Mouse (Mus musculus): ENCODE results near the gene Iqch. TPM values are rescaled to one million over a fixed set of nuclear protein-coding genes. Genes with fewer than 3 reads are reported as not detected.

Iqch gene
- polyA plus RNA-seq, 1 experiment from 2014 or later, result 0.09 TPM

DNA sequence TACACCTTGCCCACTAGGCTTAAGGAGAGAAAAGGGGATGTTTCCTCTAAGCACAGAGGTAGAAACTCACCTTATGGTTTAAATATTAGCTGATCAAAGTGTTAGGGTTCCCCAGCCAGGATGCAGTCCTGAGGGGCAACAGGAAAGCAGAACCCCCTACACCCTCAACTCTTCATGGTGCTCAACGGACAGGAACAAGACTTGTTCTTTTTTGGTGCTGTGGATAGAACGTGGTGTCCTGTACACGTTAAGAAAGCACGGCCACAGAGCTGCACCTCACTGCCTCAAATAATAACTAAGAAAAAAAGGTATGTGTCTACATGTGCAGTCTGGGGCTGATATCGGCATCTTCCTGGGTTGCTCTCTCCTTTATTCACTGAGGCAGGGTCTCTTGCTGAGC is 53.3 kb downstream of the Iqch start:
- Histone ChIP-seq H3K4me1 (ENCODE audit: insufficient read depth) (no peaks in the 10 kb centered on the region), H3K4me2 (ENCODE audit: low read depth, low read length) (no peak overlapping the region), H3K9me3 (ENCODE audit: low read length) (no peaks in the 10 kb centered on the region), H3K27me3 (ENCODE audit: insufficient read depth, low read length) (no peaks in the 10 kb centered on the region), H3K9ac (replicated peaks) (no peak overlapping the region), H3K36me3 (replicated peaks; ENCODE audit: insufficient read depth, low read length) (no peaks in the 10 kb centered on the region), H3K27ac (ENCODE audit: low read depth) (no peak overlapping the region), H3K4me3 (ENCODE audit: low read depth, low read length) (no peak overlapping the region)
- DNase-seq, result no peak
- 73% methylated on average over 5 of the region's 5 CpGs for WGBS (ENCODE audit: insufficient replicate concordance)
- no peak for ATAC-seq
- TF ChIP-seq EP300 (IDR thresholded peaks at IDR 0.05; ENCODE audit: low read depth) (no peak), CTCF (IDR thresholded peaks at IDR 0.05; ENCODE audit: low read depth) (no peak)

DNA sequence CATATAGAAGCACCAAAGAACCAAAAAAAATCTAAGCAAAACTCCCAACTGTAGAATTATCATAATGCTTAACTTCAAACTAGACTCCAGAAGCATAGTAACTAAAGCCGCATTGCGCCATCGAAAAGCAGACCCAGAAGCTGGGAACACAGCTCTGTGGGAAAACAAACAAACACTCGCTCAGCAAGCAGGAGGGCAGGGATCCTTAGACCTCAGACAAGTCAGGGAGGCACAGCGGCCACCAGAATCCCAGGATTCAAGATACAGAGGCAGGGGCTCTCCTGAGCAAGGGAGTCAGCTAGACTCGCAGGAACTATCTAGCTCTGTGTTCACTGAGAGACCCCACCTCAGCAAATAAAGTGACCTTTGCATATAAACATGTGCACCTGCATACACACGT is 60.4 kb downstream of the Iqch start:
- TF ChIP-seq EP300 (IDR thresholded peaks at IDR 0.05; ENCODE audit: low read depth) (no peak), CTCF (IDR thresholded peaks at IDR 0.05; ENCODE audit: low read depth) (no peak)
- Histone ChIP-seq H3K9ac (replicated peaks) (no peak overlapping the region), H3K36me3 (replicated peaks; ENCODE audit: insufficient read depth, low read length) (no peaks in the 10 kb centered on the region), H3K4me2 (ENCODE audit: low read depth, low read length) (no peak overlapping the region), H3K4me1 (ENCODE audit: insufficient read depth) (peaks cover 6% of the 10 kb centered on the region), H3K4me3 (ENCODE audit: low read depth, low read length) (no peak overlapping the region), H3K27ac (ENCODE audit: low read depth) (peak overlapping the region; percentile 60; the same call in 1 of the 2 replicates), H3K27me3 (ENCODE audit: insufficient read depth, low read length) (no peaks in the 10 kb centered on the region), H3K9me3 (ENCODE audit: low read length) (no peaks in the 10 kb centered on the region)
- peak; percentile 37 for DNase-seq
- peak; percentile 76 for ATAC-seq
- WGBS (ENCODE audit: insufficient replicate concordance), result 63% methylated on average over 7 of the region's 7 CpGs

DNA sequence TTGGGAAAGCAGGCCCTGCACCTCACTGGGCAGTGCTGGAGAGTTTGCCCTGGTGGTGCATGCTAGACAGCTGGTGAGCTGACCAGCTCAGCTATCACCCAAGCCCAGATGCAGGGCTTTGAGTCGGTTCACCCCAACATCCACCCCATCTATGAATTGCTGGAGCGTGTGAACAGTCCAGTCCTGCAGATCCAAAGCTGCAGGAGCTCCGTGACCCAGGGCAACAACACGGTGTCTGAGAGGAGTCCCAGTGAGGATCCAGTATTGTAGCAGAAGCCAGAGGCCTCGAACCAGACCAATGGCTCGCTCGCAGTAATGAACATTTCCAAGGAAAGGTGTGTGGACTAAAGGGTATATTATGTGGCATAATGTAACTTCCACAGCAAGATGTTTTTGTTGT is 61.0 kb downstream of the Iqch start:
- H3K36me3 ChIP-seq (replicated peaks; ENCODE audit: insufficient read depth, low read length), result no peaks in the 10 kb centered on the region
- WGBS (ENCODE audit: insufficient replicate concordance), result 78% methylated on average over 7 of the region's 7 CpGs
- no peaks in the 10 kb centered on the region for H3K27me3 ChIP-seq (ENCODE audit: insufficient read depth, low read length)
- ATAC-seq (no peak), DNase-seq (no peak)
- no peak overlapping the region for H3K27ac ChIP-seq (ENCODE audit: low read depth)
- H3K4me2 ChIP-seq (ENCODE audit: low read depth, low read length), result no peak overlapping the region
- H3K4me1 ChIP-seq (ENCODE audit: insufficient read depth), result peaks cover 6% of the 10 kb centered on the region
- TF ChIP-seq EP300 (IDR thresholded peaks at IDR 0.05; ENCODE audit: low read depth), result no peak
- H3K9me3 ChIP-seq (ENCODE audit: low read length), result no peaks in the 10 kb centered on the region
- H3K9ac ChIP-seq (replicated peaks), result no peak overlapping the region
- no peak overlapping the region for H3K4me3 ChIP-seq (ENCODE audit: low read depth, low read length)

DNA sequence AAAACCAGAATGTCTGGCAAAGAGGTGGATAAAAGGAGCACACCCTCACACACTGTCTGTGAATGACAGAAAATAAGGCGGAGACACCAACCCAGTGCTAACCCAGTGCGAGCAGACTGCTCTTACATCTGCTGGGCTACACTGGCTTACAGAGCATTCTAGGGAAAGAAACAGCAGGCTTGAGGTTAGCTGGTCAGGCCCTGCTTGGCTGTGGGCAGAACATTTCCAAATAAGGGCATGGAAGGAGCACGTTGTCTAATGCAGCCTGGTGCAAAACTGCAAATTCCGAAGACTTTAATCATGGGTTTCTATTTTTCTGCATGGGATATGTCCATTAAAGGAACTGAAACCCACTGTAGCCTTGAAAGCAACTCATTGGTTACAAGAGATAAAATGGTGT is 64.8 kb downstream of the Iqch start:
- no peaks in the 10 kb centered on the region for H3K9me3 ChIP-seq (ENCODE audit: low read length)
- no peak for ATAC-seq
- peaks cover 13% of the 10 kb centered on the region for H3K4me1 ChIP-seq (ENCODE audit: insufficient read depth)
- WGBS (ENCODE audit: insufficient replicate concordance), result 74% methylated on average over 4 of the region's 4 CpGs
- no peak overlapping the region for H3K27ac ChIP-seq (ENCODE audit: low read depth)
- no peak overlapping the region for H3K9ac ChIP-seq (replicated peaks)
- no peak for TF ChIP-seq EP300 (IDR thresholded peaks at IDR 0.05; ENCODE audit: low read depth)
- TF ChIP-seq CTCF (IDR thresholded peaks at IDR 0.05; ENCODE audit: low read depth), result no peak
- no peak overlapping the region for H3K4me3 ChIP-seq (ENCODE audit: low read depth, low read length)
- H3K36me3 ChIP-seq (replicated peaks; ENCODE audit: insufficient read depth, low read length), result no peaks in the 10 kb centered on the region
- no peak overlapping the region for H3K4me2 ChIP-seq (ENCODE audit: low read depth, low read length)
- no peaks in the 10 kb centered on the region for H3K27me3 ChIP-seq (ENCODE audit: insufficient read depth, low read length)
- DNase-seq, result no peak

DNA sequence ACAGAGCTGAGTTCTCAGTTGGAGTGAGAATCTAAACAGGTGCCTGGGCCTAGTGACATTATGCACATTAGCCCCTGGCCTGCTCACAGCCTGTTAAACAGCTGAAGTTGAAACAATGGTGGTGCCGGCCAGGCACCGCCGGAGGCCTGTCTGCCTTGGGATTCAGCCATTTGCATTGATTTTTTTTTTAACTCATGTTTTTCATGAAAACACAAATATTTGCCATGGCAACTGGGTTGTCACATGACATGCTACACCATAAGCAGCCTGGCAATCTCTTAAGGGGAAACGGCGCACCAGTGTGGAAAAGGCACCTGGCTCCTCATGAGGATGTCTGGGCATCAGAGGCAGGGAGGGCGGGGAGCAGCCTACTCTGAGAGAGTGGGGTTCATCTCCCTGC is 67.3 kb downstream of the Iqch start:
- Histone ChIP-seq H3K9ac (replicated peaks) (no peak overlapping the region), H3K27me3 (ENCODE audit: insufficient read depth, low read length) (no peaks in the 10 kb centered on the region), H3K27ac (ENCODE audit: low read depth) (peak overlapping the region; percentile 59), H3K4me1 (ENCODE audit: insufficient read depth) (peaks cover 7% of the 10 kb centered on the region; the same call in 1 of the 2 replicates), H3K4me3 (ENCODE audit: low read depth, low read length) (no peak overlapping the region), H3K4me2 (ENCODE audit: low read depth, low read length) (no peak overlapping the region), H3K36me3 (replicated peaks; ENCODE audit: insufficient read depth, low read length) (no peaks in the 10 kb centered on the region), H3K9me3 (ENCODE audit: low read length) (no peaks in the 10 kb centered on the region)
- TF ChIP-seq CTCF (IDR thresholded peaks at IDR 0.05; ENCODE audit: low read depth), result no peak
- TF ChIP-seq EP300 (IDR thresholded peaks at IDR 0.05; ENCODE audit: low read depth), result no peak
- WGBS (ENCODE audit: insufficient replicate concordance), result 74% methylated on average over 6 of the region's 6 CpGs
- DNase-seq, result peak; percentile 33
- ATAC-seq, result peak; percentile 42

DNA sequence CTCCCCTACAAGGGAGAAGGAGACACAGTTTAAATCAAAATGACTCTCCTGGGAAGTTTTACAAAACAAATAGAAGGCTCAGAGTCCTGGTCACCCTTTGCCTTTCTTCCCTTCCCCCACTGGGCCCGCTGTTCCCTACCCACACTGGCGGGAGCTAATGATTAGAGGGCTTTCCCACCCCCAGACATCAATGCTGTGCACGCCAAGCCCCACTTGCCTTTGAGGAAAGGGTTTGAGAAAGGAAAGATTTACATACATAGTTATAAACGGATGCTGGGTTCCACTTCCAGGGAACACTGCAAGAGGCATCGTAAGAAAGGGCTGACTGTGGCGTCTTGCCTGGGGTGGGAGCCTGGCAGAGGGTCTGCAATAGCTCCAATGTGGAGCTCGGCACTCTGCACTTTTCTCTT is 67.9 kb downstream of the Iqch start:
- H3K9ac ChIP-seq (replicated peaks), result no peak overlapping the region
- no peaks in the 10 kb centered on the region for H3K9me3 ChIP-seq (ENCODE audit: low read length)
- H3K27ac ChIP-seq (ENCODE audit: low read depth), result peak overlapping the region; percentile 59
- no peaks in the 10 kb centered on the region for H3K27me3 ChIP-seq (ENCODE audit: insufficient read depth, low read length)
- TF ChIP-seq CTCF (IDR thresholded peaks at IDR 0.05; ENCODE audit: low read depth) (no peak), EP300 (IDR thresholded peaks at IDR 0.05; ENCODE audit: low read depth) (no peak)
- 51% methylated on average over 7 of the region's 7 CpGs for WGBS (ENCODE audit: insufficient replicate concordance)
- H3K4me2 ChIP-seq (ENCODE audit: low read depth, low read length), result no peak overlapping the region
- DNase-seq (peak; percentile 46), ATAC-seq (peak; percentile 53; the same call in 1 of the 2 replicates)
- H3K4me1 ChIP-seq (ENCODE audit: insufficient read depth), result peaks cover 7% of the 10 kb centered on the region; the same call in 1 of the 2 replicates
- H3K4me3 ChIP-seq (ENCODE audit: low read depth, low read length), result no peak overlapping the region
- H3K36me3 ChIP-seq (replicated peaks; ENCODE audit: insufficient read depth, low read length), result no peaks in the 10 kb centered on the region

Data from liver, postnatal 0 days (tissue).